Mouse (Mus musculus) embryo, embryonic 10.5 days (tissue): Measurements from ENCODE around the gene Cmah.

Experiments used
- DNase-seq: peaks from one replicate; pipeline ENCODE4 v3.0.0-alpha.2; 2015; ENCODE audit warnings: low spot score

Cmah gene

GRCm38 (mm10) chr13:24515101-24515675, 188.0 kb downstream of the Cmah start:
- no peak for DNase-seq

- DNase-seq: no peak
Measured at GRCm38 (mm10) chr13:24517757-24518156, 190.6 kb downstream of the Cmah start.

- DNase-seq: peak; percentile 71
Measured at GRCm38 (mm10) chr13:24518887-24519286, 191.7 kb downstream of the Cmah start.

GRCm38 (mm10) chr13:24519976-24520647, 192.9 kb downstream of the Cmah start:
- DNase-seq: no peak

- no peak for DNase-seq
Measured at GRCm38 (mm10) chr13:24520796-24521195, 193.6 kb downstream of the Cmah start.

- peak; percentile 72 for DNase-seq
Measured at GRCm38 (mm10) chr13:24521446-24522342, 194.5 kb downstream of the Cmah start.

GRCm38 (mm10) chr13:24522343-24522837, 195.2 kb downstream of the Cmah start:
- DNase-seq: no peak

- DNase-seq: no peak
Measured at GRCm38 (mm10) chr13:24523587-24524221, 196.5 kb downstream of the Cmah start.

- no peak for DNase-seq
Measured at GRCm38 (mm10) chr13:24524468-24524867, 197.3 kb downstream of the Cmah start.

GRCm38 (mm10) chr13:24525551-24525950, 198.3 kb downstream of the Cmah start:
- no peak for DNase-seq

- DNase-seq: no peak
Measured at GRCm38 (mm10) chr13:24526916-24527315, 199.7 kb downstream of the Cmah start.
